Mouse (Mus musculus) C3H10T1/2 (cell line): Measurements from ENCODE around the gene Enkd1. TPM values are rescaled to one million over a fixed set of nuclear protein-coding genes. Genes with fewer than 3 reads are reported as not detected.

ENCODE experiments used
- polyA plus RNA-seq, 2 experiments: library from polyadenylated mRNA; unstranded; fragments of >200 nt; fragmentation: generic; extraction: Trizol; gene quantifications; one replicate each; pipeline ENCODE4 v1.2.1; 2012; ENCODE audit warnings: missing spikeins in 2 of 2

The Enkd1 gene
- polyA plus RNA-seq: 10 to 100 TPM; 21.1 to 27.5 TPM

GRCm38 (mm10) chr8:105707498-105708403 lies at the start of gene Enkd1, which contains the start of gene 4933405L10Rik:
Enkd1 (minus strand) TSS chr8:105708210.
4933405L10Rik (plus strand) TSS chr8:105707655.

GRCm38 (mm10) chr8:105700966-105701824 lies 6.8 kb downstream of the Enkd1 start, which contains the start of the genes Acd and Pard6a:
Acd (minus strand) TSS chr8:105701102.
Pard6a (plus strand) TSS chr8:105701148.

GRCm38 (mm10) chr8:105685796-105686308 lies 22.2 kb downstream of the Enkd1 start, which contains the start of gene Carmil2:
Carmil2 (plus strand) TSS chr8:105686274.

Other genes with a start within 250 kb of the Enkd1 start
- 10 to 100 TPM in 1 of 2 experiments, under 1 TPM in 1; 0.66 to 23.9 TPM for gene Tppp3, start 236.7 kb downstream of the Enkd1 start, polyA plus RNA-seq
- gene Zdhhc1, start 211.3 kb downstream of the Enkd1 start, polyA plus RNA-seq: 10 to 100 TPM in 1 of 2 experiments, 1 to 10 TPM in 1; 8.9 to 50.5 TPM
- under 1 TPM; 0.04 to 0.28 TPM for gene Hsd11b2, start 189.5 kb downstream of the Enkd1 start, polyA plus RNA-seq
- gene Atp6v0d1, start 142.2 kb downstream of the Enkd1 start, polyA plus RNA-seq: 100 to 1,000 TPM in 1 of 2 experiments, 10 to 100 TPM in 1; 93.5 to 187 TPM
- 10 to 100 TPM; 16.9 to 54.0 TPM for gene Ripor1, start 103.0 kb downstream of the Enkd1 start, polyA plus RNA-seq
- gene Ctcf, start 71.6 kb downstream of the Enkd1 start, polyA plus RNA-seq: 10 to 100 TPM in 1 of 2 experiments, 1 to 10 TPM in 1; 3.6 to 24.4 TPM
- under 1 TPM; 0.22 to 0.77 TPM for gene Agrp, start 70.8 kb downstream of the Enkd1 start, polyA plus RNA-seq
- under 1 TPM; 0.21 to 0.61 TPM for gene Carmil2, start 21.9 kb downstream of the Enkd1 start, polyA plus RNA-seq
- 10 to 100 TPM; 50.3 to 70.4 TPM for gene Acd, start 7.1 kb downstream of the Enkd1 start, polyA plus RNA-seq
- 10 to 100 TPM; 15.2 to 30.5 TPM for gene Pard6a, start 7.1 kb downstream of the Enkd1 start, polyA plus RNA-seq
- under 1 TPM; 0.26 to 0.98 TPM for gene 4933405L10Rik, start 555 bp downstream of the Enkd1 start, polyA plus RNA-seq
- gene Gfod2, start 50.5 kb upstream of the Enkd1 start, polyA plus RNA-seq: 10 to 100 TPM in 1 of 2 experiments, 1 to 10 TPM in 1; 4.3 to 12.5 TPM
- gene Ranbp10, start 119.1 kb upstream of the Enkd1 start, polyA plus RNA-seq: 10 to 100 TPM in 1 of 2 experiments, 1 to 10 TPM in 1; 2.2 to 14.2 TPM
- under 1 TPM; 0.05 to 0.11 TPM for gene Tsnaxip1, start 119.5 kb upstream of the Enkd1 start, polyA plus RNA-seq
- gene Cenpt, start 145.1 kb upstream of the Enkd1 start, polyA plus RNA-seq: 10 to 100 TPM; 26.0 to 44.2 TPM
- gene Thap11, start 146.9 kb upstream of the Enkd1 start, polyA plus RNA-seq: 10 to 100 TPM; 23.9 to 66.2 TPM
- gene Nutf2, start 152.4 kb upstream of the Enkd1 start, polyA plus RNA-seq: 100 to 1,000 TPM; 122 to 135 TPM
- 10 to 100 TPM; 11.4 to 33.4 TPM for gene Edc4, start 172.7 kb upstream of the Enkd1 start, polyA plus RNA-seq
- gene Nrn1l, start 185.4 kb upstream of the Enkd1 start, polyA plus RNA-seq: 1 to 10 TPM in 1 of 2 experiments, under 1 TPM in 1; 0.33 to 1.8 TPM
- 10 to 100 TPM in 1 of 2 experiments, 1 to 10 TPM in 1; 6.3 to 24.8 TPM for gene Pskh1, start 192.2 kb upstream of the Enkd1 start, polyA plus RNA-seq
- gene Ctrl, start 225.7 kb upstream of the Enkd1 start, polyA plus RNA-seq: 1 to 10 TPM in 1 of 2 experiments, under 1 TPM in 1; 0.04 to 1.2 TPM
- gene Psmb10, start 230.2 kb upstream of the Enkd1 start, polyA plus RNA-seq: 100 to 1,000 TPM in 1 of 2 experiments, 10 to 100 TPM in 1; 93.2 to 114 TPM
- 1 to 10 TPM in 1 of 2 experiments, under 1 TPM in 1; 0.43 to 4.4 TPM for gene Lcat, start 235.2 kb upstream of the Enkd1 start, polyA plus RNA-seq